Mouse (Mus musculus): ENCODE results near the gene Mfap5. TPM values are rescaled to one million over a fixed set of nuclear protein-coding genes. Genes with fewer than 3 reads are reported as not detected.
"Not testable (repeated sequence)": the region's sequence is repeated elsewhere in the genome, so short reads cannot be mapped to it uniquely, and the experiment has no call there.

The Mfap5 gene
- total RNA-seq, 2 experiments from 2014 or later, result 0.33 to 0.63 TPM

- Histone ChIP-seq H3K27ac (no peak overlapping the region), H3K4me3 (no peak overlapping the region)
- DNase-seq (ENCODE audit: extremely low spot score in 1 of 2, low spot score in 2 of 2), result no peak
- TF ChIP-seq CTCF (IDR thresholded peaks at IDR 0.05), result no peak
- intact Hi-C loops (cut with DNase I), result no loop called here
Measured at GRCm38 (mm10) chr6:122517668-122518067, 12.0 kb downstream of the Mfap5 start.

GRCm38 (mm10) chr6:122519384-122519783 lies 13.7 kb downstream of the Mfap5 start:
- Histone ChIP-seq H3K27ac (no peak overlapping the region), H3K4me3 (no peak overlapping the region)
- intact Hi-C loops (cut with DNase I), result loop anchor here (1.0 kb wide), 2 partner anchors 24 to 117 kb away; no protein-coding TSS in a partner anchor
- no peak for DNase-seq (ENCODE audit: extremely low spot score in 1 of 2, low spot score in 2 of 2)
- TF ChIP-seq CTCF (IDR thresholded peaks at IDR 0.05), result peak; percentile 92

- intact Hi-C loops (cut with DNase I), result no loop called here
- no peak overlapping the region for H3K4me3 ChIP-seq
- TF ChIP-seq CTCF (IDR thresholded peaks at IDR 0.05), result no peak
- DNase-seq (ENCODE audit: extremely low spot score in 1 of 2, low spot score in 2 of 2), result no peak
- H3K27ac ChIP-seq, result no peak overlapping the region
Measured at GRCm38 (mm10) chr6:122522595-122522994, 16.9 kb downstream of the Mfap5 start.

DNA sequence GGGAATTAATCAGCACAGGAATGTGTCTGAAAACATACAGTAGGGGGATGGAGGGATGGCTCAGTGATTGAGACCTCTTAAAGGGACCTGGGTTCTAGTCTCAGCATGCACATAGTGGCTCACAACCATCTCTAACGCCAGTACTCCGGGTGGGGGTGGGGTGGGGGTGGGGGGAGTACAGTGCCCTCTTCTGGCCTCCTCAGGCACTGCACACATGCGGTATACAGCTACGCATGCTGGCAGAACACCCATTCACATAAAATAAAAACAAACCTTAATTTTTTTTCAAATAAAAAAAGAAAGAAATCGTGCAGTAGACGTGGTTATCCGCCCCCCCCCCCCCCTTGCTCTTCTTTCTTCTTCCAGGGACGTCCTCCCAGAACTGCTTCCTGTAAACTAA lies 17.6 kb downstream of the Mfap5 start:
- no peak; the same call in 1 of the 2 replicates for TF ChIP-seq CTCF (IDR thresholded peaks at IDR 0.05)
- H3K4me3 ChIP-seq, result no peak overlapping the region
- no peak for DNase-seq (ENCODE audit: extremely low spot score in 1 of 2, low spot score in 2 of 2)
- intact Hi-C loops (cut with DNase I), result no loop called here
- H3K27ac ChIP-seq, result no peak overlapping the region

- Histone ChIP-seq H3K27ac (no peak overlapping the region), H3K4me3 (no peak overlapping the region)
- DNase-seq (ENCODE audit: extremely low spot score in 1 of 2, low spot score in 2 of 2), result no peak
- intact Hi-C loops (cut with DNase I), result no loop called here
- TF ChIP-seq CTCF (IDR thresholded peaks at IDR 0.05), result no peak
Measured at GRCm38 (mm10) chr6:122527596-122527995, 22.0 kb downstream of the Mfap5 start.

- H3K27ac ChIP-seq, result no peak overlapping the region
- TF ChIP-seq CTCF (IDR thresholded peaks at IDR 0.05), result peak; percentile 20
- intact Hi-C loops (cut with DNase I), result no loop called here
- no peak for DNase-seq (ENCODE audit: extremely low spot score in 1 of 2, low spot score in 2 of 2)
- H3K4me3 ChIP-seq, result no peak overlapping the region
Measured at GRCm38 (mm10) chr6:122528136-122528535, 22.5 kb downstream of the Mfap5 start.

DNA sequence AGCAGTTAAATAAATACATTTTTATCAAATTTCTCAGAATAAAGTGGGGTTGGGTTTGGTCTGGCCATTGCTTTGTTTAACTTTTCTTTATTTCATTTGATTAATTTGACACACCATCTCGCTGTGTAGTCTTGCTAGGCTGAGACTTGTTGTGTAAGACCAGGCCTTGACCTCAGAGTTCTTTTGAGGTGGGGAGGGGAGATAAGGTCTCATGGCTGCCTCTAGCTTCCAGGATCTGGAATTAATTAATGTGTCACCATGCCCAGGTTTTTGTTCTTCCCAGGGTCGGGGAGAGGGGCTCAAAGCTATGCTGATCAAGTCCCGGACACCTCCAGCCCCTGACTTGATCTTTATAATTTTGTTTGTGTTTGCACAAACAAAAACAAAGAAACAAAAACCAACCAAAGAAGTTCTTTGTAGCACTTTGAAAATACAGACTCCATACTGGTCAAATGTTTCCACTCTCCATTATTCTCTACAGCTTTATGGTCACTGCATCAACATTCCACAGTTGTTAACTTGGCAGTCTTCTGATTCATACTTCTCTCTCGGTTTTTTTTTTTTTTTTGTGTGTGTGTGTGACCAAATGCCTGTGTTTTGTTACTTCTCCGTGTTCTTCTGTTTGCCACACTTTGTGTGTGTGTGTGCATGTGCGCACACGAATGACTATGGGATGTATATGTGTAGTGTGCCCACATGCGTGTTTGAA lies 26.0 kb downstream of the Mfap5 start:
- no peak for DNase-seq (ENCODE audit: extremely low spot score in 1 of 2, low spot score in 2 of 2)
- intact Hi-C loops (cut with DNase I), result no loop called here
- TF ChIP-seq CTCF (IDR thresholded peaks at IDR 0.05), result no peak
- Histone ChIP-seq H3K4me3 (no peak overlapping the region), H3K27ac (no peak overlapping the region)

DNA sequence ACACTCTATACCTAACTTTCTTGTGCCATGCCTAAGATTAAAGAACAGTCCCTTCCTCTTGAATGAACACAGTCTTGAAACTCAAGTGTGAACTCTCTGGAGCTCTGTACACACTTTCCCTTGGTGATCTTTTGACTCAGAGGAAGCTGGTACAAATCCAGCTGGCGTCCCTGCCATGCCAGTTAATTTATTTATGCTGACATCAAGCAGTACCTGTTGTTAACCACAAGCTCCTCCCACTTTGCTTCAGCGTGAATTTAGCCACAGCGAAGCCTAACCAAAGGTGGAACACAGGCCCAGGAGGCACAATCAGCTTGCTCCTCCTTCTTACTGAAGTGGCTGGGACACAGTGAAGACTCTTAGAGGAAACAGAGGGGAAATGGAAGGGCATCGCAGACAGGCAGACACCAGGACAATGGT lies 27.2 kb downstream of the Mfap5 start:
- Histone ChIP-seq H3K4me3 (no peak overlapping the region), H3K27ac (no peak overlapping the region)
- intact Hi-C loops (cut with DNase I), result no loop called here
- TF ChIP-seq CTCF (IDR thresholded peaks at IDR 0.05), result no peak
- DNase-seq (ENCODE audit: extremely low spot score in 1 of 2, low spot score in 2 of 2), result no peak

DNA sequence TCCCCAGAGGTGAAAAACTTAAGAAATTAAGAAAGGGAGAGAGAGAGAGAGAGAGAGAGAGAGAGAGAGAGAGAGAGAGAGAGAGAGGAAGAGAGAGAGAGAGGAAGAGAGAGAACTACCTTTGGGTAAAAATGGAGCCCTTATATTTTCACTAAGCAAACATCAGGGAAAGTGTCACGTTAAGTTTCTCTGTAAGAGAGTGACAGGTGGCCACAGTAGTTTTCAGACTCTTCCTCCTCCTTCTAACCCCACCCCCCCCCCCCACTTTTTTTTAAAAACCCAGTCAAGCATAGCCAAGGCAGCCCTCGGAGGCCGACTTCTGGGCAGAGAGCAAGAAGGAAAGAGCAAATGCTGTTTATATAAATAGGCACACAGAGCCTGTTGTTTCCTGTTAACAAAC lies 28.4 kb downstream of the Mfap5 start:
- no peak for TF ChIP-seq CTCF (IDR thresholded peaks at IDR 0.05)
- no peak for DNase-seq (ENCODE audit: extremely low spot score in 1 of 2, low spot score in 2 of 2)
- intact Hi-C loops (cut with DNase I), result no loop called here
- H3K4me3 ChIP-seq, result no peak overlapping the region
- H3K27ac ChIP-seq, result no peak overlapping the region

GRCm38 (mm10) chr6:122539564-122539963 lies 33.9 kb downstream of the Mfap5 start:
- DNase-seq (ENCODE audit: extremely low spot score in 1 of 2, low spot score in 2 of 2), result no peak
- H3K27ac ChIP-seq, result peak overlapping the region; percentile 64
- intact Hi-C loops (cut with DNase I), result no loop called here
- no peak overlapping the region for H3K4me3 ChIP-seq
- no peak for TF ChIP-seq CTCF (IDR thresholded peaks at IDR 0.05)

GRCm38 (mm10) chr6:122542459-122542858 lies 36.8 kb downstream of the Mfap5 start:
- DNase-seq (ENCODE audit: extremely low spot score in 1 of 2, low spot score in 2 of 2); H3K4me3 ChIP-seq; H3K27ac ChIP-seq; intact Hi-C loops (cut with DNase I): not testable (repeated sequence)

GRCm38 (mm10) chr6:122543574-122543973 lies 37.9 kb downstream of the Mfap5 start:
- intact Hi-C loops (cut with DNase I), result no loop called here
- Histone ChIP-seq H3K4me3 (no peak overlapping the region), H3K27ac (no peak overlapping the region)
- TF ChIP-seq CTCF (IDR thresholded peaks at IDR 0.05), result no peak
- DNase-seq (ENCODE audit: extremely low spot score in 1 of 2, low spot score in 2 of 2), result no peak

DNA sequence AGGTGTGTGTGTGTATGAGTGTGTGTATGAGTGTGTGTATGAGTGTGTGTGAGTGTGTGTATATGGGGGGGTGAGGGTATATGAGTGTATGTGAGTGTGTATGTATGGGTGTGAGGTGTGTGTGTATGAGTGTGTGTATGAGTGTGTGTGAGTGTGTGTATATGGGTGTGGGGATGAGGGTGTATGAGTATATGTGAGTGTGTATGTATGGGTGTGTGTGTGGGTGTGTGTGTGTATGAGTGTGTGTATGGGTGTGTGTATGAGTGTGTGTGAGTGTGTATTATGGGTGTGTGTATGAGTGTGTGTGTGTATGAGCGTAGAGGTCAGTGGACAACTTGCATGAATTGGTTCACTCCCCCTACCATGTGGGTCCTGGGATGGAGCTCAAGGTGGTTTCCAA lies 39.0 kb downstream of the Mfap5 start:
- intact Hi-C loops (cut with DNase I), result no loop called here
- Histone ChIP-seq H3K27ac (no peak overlapping the region), H3K4me3 (no peak overlapping the region)
- TF ChIP-seq CTCF (IDR thresholded peaks at IDR 0.05), result no peak
- DNase-seq (ENCODE audit: extremely low spot score in 1 of 2, low spot score in 2 of 2), result no peak

All from left cerebral cortex, adult 2 months (tissue).